Mouse (Mus musculus): Measurements from ENCODE around the gene Snu13.

- no peak for TF ChIP-seq ZC3H11A (IDR thresholded peaks at IDR 0.05; ENCODE audit: borderline replicate concordance, low read depth, low read length)
- TF ChIP-seq HCFC1 (IDR thresholded peaks at IDR 0.05; ENCODE audit: borderline replicate concordance, insufficient read depth, low read length): no peak
- TF ChIP-seq CHD2 (IDR thresholded peaks at IDR 0.05; ENCODE audit: low read depth, low read length): no peak
These were observed 32.5 kb upstream of the Snu13 start for GRCm38 (mm10) chr15:82079883-82080282.

Measured in ES-E14 (cell line).